In the genomic region with DNA sequence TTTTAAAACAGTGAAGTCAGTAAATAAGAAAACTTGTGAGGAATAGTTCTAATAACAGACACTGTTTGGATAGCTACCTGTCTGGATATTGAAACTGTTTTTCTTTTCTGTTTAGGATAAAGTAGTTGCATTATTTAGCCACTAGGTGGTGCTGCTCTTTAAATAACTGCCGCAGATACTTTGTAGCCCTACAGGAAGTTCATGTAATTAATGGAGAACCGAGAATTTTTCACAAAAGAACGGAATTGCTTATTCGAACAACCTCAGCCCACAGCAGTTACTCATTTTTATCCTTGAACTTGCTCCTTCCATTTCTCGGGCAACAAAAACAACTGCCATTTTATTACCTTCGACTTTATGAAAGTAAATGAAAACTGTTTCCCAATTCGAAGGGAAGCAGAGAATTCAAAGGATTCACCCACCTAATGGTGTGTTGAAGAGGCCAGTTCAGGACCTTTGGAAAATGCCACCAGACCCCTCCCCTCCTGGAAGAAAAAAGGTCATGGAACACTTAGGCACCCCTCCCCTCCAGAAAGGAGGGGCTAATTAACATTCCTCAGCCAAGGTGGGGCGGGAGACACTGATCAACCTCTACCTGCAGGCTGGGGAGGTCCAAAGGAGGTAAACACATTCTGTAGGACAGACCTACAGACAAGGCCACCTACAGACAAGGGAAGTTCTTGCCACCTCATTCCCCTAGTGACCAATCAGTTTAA, we compare ENCODE assay signal across 8 mouse cellular contexts.
DNase-seq lines count a peak whose midpoint lies in the region; ATAC-seq and TF ChIP-seq lines count a peak whose summit lies in the region.

No protein-coding gene starts in this region.

- no peaks in the 10 kb centered on the region for H3K36me3 ChIP-seq in forebrain, embryonic 16.5 days (ENCODE audit: control insufficient read depth, insufficient read depth)
- no peaks in the 10 kb centered on the region for H3K36me3 ChIP-seq in kidney, embryonic 14.5 days (ENCODE audit: control insufficient read depth, insufficient read depth, low read length)

- H3K4me3 ChIP-seq in left cerebral cortex, adult 2 months, result peak overlapping the region; percentile 21; the same call in 1 of the 2 replicates
- H3K4me3 ChIP-seq in forebrain, embryonic 16.5 days (replicated peaks; ENCODE audit: low read length), result peak overlapping the region; percentile 30
- H3K4me3 ChIP-seq in kidney, embryonic 14.5 days (ENCODE audit: low read length), result peak overlapping the region; percentile 26

- H3K4me2 ChIP-seq in forebrain, embryonic 16.5 days (ENCODE audit: low read length), result peak overlapping the region; percentile 49
- H3K4me2 ChIP-seq in kidney, embryonic 14.5 days (replicated peaks; ENCODE audit: low read depth, low read length), result peak overlapping the region; percentile 39

- peak; percentile 71 for ATAC-seq in forebrain, embryonic 16.5 days
- peak; percentile 82 for ATAC-seq in kidney, embryonic 14.5 days (ENCODE audit: low FRiP score, low TSS enrichment)

- TF ChIP-seq CTCF in left cerebral cortex, adult 2 months (IDR thresholded peaks at IDR 0.05), result peak; percentile 88

- H3K27me3 ChIP-seq in forebrain, embryonic 16.5 days (replicated peaks; ENCODE audit: control insufficient read depth, insufficient read depth, low read length), result no peaks in the 10 kb centered on the region
- H3K27me3 ChIP-seq in kidney, embryonic 14.5 days (ENCODE audit: control insufficient read depth, insufficient read depth, low read length), result no peaks in the 10 kb centered on the region

- no peak for DNase-seq in left cerebral cortex, adult 2 months (ENCODE audit: extremely low spot score in 1 of 2, low spot score in 2 of 2)
- DNase-seq in left cerebral cortex, adult 18-20 months (ENCODE audit: low spot score in 2 of 2), result no peak
- peak; percentile 8 for DNase-seq in c-Kit-negative CD71-positive TER-119-positive erythroid progenitor cells, embryonic 14.5 days (ENCODE audit: low read depth, low spot score)
- peak; percentile 77 for DNase-seq in mesoderm, embryonic 11.5 days (ENCODE audit: low read depth, low spot score)
- no peak for DNase-seq in ovary, postnatal 10 days (ENCODE audit: low spot score)
- DNase-seq in spleen, adult 12 weeks (ENCODE audit: low spot score), result no peak

- no peak overlapping the region for H3K27ac ChIP-seq in left cerebral cortex, adult 2 months
- H3K27ac ChIP-seq in forebrain, embryonic 16.5 days (ENCODE audit: low read length), result no peak overlapping the region
- H3K27ac ChIP-seq in kidney, embryonic 14.5 days (ENCODE audit: low read depth, low read length), result no peak overlapping the region

- no peaks in the 10 kb centered on the region for H3K9me3 ChIP-seq in forebrain, embryonic 16.5 days (ENCODE audit: control insufficient read depth, low read length)
- H3K9me3 ChIP-seq in kidney, embryonic 14.5 days (ENCODE audit: control insufficient read depth, low read length), result no peaks in the 10 kb centered on the region

- H3K9ac ChIP-seq in forebrain, embryonic 16.5 days (replicated peaks; ENCODE audit: low read depth, low read length), result no peak overlapping the region
- no peak overlapping the region for H3K9ac ChIP-seq in kidney, embryonic 14.5 days (ENCODE audit: low read depth, low read length)

- H3K4me1 ChIP-seq in forebrain, embryonic 16.5 days (replicated peaks; ENCODE audit: control insufficient read depth, insufficient read depth, low read length), result no peaks in the 10 kb centered on the region
- no peaks in the 10 kb centered on the region for H3K4me1 ChIP-seq in kidney, embryonic 14.5 days (ENCODE audit: control insufficient read depth, insufficient read depth, low read length)

- intact Hi-C loops in left cerebral cortex, adult 2 months (cut with DNase I), result loop anchor here (2.0 to 10.0 kb wide), 2 partner anchors 631 to 809 kb away; no protein-coding TSS in a partner anchor

- WGBS in forebrain, embryonic 16.5 days, result 16% methylated on average over 8 of the region's 8 CpGs
- 15% methylated on average over 8 of the region's 8 CpGs for WGBS in kidney, embryonic 14.5 days

Comparison
In these comparisons a context has a peak if more than half of its experiments do, and no peak if none do; other contexts are left out.
1. DNase-seq: peak in c-Kit-negative CD71-positive TER-119-positive erythroid progenitor cells, embryonic 14.5 days (single experiment) and mesoderm, embryonic 11.5 days (single experiment); none in left cerebral cortex, adult 2 months (0 of 2), left cerebral cortex, adult 18-20 months (0 of 2), ovary, postnatal 10 days (single experiment) and spleen, adult 12 weeks (single experiment).
2. Peak in every context shown above with its lines, with median percentiles within 50 percentile points of each other: H3K4me3 ChIP-seq.